Mouse (Mus musculus) heart, postnatal 14 days (tissue): ENCODE data around the gene Cfap45. TPM values are rescaled to one million over a fixed set of nuclear protein-coding genes. Genes with fewer than 3 reads are reported as not detected.
A peak's percentile ranks its signal among the peaks of the same experiment; 100 is the strongest.

Experiments used
- DNase-seq, 2 experiments: peaks; one replicate each; pipeline ENCODE4 v3.0.0; 2021 to 2022
- intact Hi-C: fragments of 180-260 bp; cut with DNase I; formaldehyde crosslinking; loops from one replicate; pipeline ENCODE4 v1.15.1; 2025
- total RNA-seq, 2 experiments: library from RNA; stranded (reverse); gene quantifications; 2 replicates each; pipeline ENCODE4 v1.2.3; 2021

Cfap45 gene
- total RNA-seq, 2 experiments from 2014 or later, result 0.63 to 2.0 TPM

- intact Hi-C loops, result no loop called here
Measured at GRCm38 (mm10) chr1:172513525-172514212, 6.9 kb upstream of the Cfap45 start.

DNA sequence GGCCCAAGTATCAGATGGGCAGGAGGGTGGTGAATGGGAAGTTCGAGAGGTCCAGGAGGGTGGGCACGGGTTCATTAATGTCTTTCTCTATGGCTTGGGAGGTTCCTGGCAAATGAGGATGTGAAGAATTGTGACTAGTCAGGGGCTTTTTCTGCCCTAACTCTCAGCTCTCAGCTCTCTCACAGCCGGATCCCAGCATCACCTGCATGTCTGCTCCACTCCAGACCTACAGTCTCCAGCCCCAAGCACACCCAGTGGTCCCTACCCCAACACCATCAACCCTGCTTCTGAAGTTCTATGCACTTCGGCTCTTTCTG lies 6.4 kb upstream of the Cfap45 start:
- no peak for DNase-seq
- intact Hi-C loops, result no loop called here

More at GRCm38 (mm10) chr1:172513525-172514212, 6.9 kb upstream of the Cfap45 start:
- peak; percentile 72 to 75 for DNase-seq

DNA sequence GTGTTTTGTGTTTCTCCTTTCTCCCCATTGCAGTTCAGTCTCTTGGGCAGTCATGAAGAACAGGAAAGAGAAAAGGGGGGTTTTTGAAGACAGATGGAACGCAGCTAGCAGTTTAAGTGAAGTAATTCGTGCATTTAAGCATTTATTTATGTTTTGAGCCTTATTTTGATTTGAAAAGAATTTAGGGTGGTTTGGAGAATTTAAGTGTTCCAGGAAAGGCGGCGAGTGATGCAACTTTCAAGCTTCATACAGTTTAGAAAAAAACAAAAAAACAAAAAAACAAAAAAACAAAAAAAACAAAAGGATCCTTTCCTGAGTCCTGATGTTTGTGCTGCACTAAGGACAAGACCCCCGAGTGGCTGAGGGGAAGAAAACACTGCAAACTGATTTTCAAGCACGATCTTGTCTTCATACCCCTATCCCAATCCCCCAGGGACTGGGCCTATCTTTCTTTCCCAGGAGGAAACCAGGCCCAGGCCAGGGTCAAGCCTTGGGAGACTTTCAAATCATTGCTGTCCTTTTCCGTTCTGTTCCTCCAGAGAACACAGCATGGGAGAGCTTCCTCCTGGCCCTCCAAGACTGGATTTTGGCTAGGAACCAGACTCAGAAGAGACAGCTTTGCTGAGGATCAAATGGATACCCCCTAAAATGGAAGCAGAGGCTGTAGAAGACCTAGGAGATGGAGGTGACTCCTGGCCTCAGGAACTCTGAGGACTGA lies 5.9 kb upstream of the Cfap45 start:
- DNase-seq, result peak in 1 of 2 experiments; percentile 52
- intact Hi-C loops, result no loop called here

GRCm38 (mm10) chr1:172515396-172515795 lies 5.2 kb upstream of the Cfap45 start:
- no peak for DNase-seq
- intact Hi-C loops, result no loop called here

DNA sequence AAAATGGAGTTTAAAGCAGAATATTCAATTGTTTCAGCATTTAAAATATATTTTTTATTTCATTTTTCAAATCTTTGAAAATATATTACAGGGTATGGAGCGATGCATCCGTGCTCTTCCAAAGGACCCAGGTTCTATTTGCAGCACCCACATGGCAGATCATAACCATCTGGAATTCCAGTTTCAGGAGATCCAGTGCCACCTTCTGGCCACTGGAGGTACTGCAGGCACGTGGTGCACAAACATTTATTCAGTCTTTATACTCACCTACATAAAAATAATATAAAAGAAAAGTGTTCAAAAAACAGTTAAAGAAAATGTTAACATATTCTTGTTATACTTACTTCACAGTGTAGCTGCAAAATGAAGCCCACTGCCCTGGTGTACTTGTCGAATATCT lies 2.6 kb upstream of the Cfap45 start:
- intact Hi-C loops, result no loop called here
- DNase-seq, result no peak

- intact Hi-C loops, result loop anchor here (2.0 kb wide), 1 partner anchor 19 kb away; the partner anchor contains the start of gene Tagln2
Measured at GRCm38 (mm10) chr1:172519644-172520043, 957 bp upstream of the Cfap45 start.

GRCm38 (mm10) chr1:172522524-172522923 lies 1.9 kb downstream of the Cfap45 start:
- no peak for DNase-seq
- intact Hi-C loops, result no loop called here

More at GRCm38 (mm10) chr1:172519644-172520043, 957 bp upstream of the Cfap45 start:
- no peak for DNase-seq

DNA sequence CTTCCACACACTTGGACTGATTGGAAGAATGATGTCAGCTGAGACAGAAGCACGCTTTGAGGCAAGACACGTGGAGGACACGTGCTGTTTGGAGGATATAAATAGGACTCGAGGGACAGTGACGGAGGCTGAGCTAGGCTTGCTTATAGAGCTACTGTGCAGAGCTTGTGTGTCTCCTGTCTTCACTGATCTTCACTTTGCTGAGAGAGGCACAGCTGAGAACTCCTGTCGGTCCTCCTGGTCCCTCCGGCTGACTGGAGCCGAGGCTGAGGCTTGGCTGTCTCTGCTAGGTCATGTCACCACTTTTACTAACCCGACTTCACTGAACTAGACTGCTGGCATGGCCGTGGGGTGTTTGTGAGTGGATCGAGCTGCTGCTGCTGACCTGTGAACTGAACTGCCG lies 3.1 kb downstream of the Cfap45 start:
- DNase-seq, result peak; percentile 35 to 58
- intact Hi-C loops, result no loop called here

DNA sequence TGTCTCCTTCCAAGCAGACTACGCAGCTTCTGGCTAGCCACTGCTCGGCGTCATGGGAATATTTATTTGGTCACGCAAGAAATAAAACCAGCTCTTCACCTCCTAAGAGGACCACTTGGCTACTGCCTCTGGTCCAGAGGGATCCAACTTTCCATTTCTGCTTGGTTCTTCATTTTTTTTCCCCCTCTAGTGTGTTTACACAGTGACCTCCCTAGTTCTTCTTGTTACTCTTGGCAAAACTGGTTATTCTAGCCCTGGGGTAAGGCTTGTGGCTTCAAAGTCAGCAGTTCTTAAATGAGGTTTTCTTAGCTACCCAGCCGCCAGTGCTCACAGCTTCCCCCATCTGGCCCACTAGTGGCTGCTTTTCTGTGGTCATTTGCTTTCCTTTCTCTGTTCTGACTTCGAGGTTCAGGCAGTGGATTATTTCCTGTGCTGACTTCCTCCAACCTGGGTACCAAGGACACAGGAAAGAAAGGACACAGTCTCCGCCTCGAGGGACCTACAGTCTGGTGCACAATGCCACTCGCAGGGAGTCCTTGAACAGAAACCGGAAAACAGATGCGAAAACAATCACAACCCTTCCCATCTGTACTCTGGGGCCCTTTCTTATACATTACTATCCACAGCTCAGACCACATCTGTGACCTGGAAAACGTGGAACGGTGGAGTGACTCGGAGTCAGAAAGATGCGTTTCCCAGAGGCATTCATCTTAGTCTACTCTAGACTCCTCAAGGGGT lies 4.6 kb downstream of the Cfap45 start:
- peak; percentile 54 to 55 for DNase-seq
- intact Hi-C loops, result loop anchor here (1.0 to 5.0 kb wide), 2 partner anchors 24 to 33 kb away; no protein-coding TSS in a partner anchor

GRCm38 (mm10) chr1:172525971-172526370 lies 5.4 kb downstream of the Cfap45 start:
- DNase-seq, result peak in 1 of 2 experiments; percentile 32
- intact Hi-C loops, result loop anchor here (1.0 to 5.0 kb wide), 2 partner anchors 25 to 34 kb away; no protein-coding TSS in a partner anchor

- intact Hi-C loops, result loop anchor here (5.0 kb wide), 1 partner anchor 34 kb away; no protein-coding TSS in a partner anchor
- DNase-seq, result peak; percentile 65 to 72
Measured at GRCm38 (mm10) chr1:172526380-172527081, 5.9 kb downstream of the Cfap45 start.

- DNase-seq, result no peak
- intact Hi-C loops, result loop anchor here (5.0 kb wide), 1 partner anchor 35 kb away; no protein-coding TSS in a partner anchor
Measured at GRCm38 (mm10) chr1:172527431-172527830, 6.8 kb downstream of the Cfap45 start.

- peak; percentile 92 to 96 for DNase-seq
- intact Hi-C loops, result loop anchor here (1.0 to 5.0 kb wide), 3 partner anchors 35 to 106 kb away; no protein-coding TSS in a partner anchor
Measured at GRCm38 (mm10) chr1:172528701-172529100, 8.1 kb downstream of the Cfap45 start.

DNA sequence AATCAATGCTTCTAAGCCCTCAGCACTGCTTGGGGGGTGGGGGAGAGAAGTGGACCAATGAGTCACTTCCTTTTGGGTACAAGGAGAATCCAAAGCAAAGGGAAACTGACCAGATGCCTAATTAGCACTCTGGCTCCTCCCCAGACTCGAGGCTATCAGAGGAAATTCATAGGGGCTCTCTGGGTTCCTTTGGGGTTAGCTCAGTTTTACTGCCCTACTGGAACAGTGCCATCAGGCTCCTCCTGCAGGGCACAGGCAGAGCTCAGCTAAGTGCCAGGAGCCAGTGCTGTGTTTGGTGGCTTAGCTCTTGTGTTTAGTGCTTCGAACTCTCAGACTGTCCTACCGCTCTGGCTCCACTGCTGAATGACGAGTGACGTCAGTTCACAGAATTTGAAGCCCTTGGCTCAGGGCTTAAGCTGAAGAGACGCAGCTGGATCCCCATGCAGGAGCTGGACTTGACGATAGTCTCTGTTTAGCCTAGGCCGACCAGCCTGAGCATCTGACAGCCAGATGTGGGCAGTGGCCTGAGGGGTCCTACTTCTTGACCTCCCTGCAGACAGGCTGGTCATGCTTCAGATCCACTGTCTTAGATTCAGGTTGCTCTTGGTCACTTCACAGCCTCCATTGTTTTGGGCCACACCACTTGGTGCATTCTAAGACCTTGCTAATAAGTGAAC lies 10.1 kb downstream of the Cfap45 start:
- intact Hi-C loops, result loop anchor here (1.0 kb wide), 1 partner anchor 82 kb away; no protein-coding TSS in a partner anchor
- DNase-seq, result peak in 1 of 2 experiments; percentile 38

DNA sequence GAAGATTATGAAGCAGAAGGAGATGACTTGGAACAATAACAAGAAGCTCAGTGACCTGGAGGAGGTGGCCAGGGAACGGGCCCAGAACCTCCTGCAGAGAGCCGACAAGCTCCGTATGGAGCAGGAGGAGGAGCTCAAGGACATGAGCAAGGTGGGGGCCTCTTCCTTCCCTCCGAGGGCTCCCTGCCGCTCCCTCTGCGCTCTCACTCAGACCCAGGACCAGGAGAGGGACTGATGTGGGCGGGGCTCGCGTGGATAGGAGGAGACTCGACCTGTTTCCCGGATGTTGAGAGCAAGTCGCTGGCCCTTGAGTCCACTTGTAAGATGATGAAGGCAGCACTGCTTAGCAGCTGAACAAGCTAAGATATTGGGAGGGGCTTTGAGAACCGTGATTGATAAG lies 11.9 kb downstream of the Cfap45 start:
- intact Hi-C loops, result no loop called here
- DNase-seq, result peak; percentile 33 to 51

DNA sequence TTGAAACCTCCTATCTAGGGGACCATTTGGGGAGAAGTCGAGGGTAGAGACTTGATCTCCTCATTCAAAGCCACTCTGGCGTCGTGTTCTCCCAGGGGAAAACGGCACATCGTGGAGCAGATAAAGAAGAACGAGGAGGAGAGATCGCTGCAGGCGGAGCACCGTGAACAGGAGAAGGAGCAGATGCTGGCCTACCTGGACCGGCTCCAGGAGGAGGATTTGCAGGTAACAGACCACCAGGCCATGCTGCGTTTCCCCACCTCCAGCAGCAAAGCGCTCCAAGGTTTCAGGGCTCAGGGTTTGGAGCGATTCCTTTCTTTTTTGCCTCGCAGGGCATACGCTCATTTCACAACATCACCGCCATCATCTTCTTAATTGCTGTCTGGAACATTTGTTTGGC lies 14.5 kb downstream of the Cfap45 start:
- DNase-seq, result no peak
- intact Hi-C loops, result loop anchor here (2.0 kb wide), 1 partner anchor 18 kb away; no protein-coding TSS in a partner anchor

DNA sequence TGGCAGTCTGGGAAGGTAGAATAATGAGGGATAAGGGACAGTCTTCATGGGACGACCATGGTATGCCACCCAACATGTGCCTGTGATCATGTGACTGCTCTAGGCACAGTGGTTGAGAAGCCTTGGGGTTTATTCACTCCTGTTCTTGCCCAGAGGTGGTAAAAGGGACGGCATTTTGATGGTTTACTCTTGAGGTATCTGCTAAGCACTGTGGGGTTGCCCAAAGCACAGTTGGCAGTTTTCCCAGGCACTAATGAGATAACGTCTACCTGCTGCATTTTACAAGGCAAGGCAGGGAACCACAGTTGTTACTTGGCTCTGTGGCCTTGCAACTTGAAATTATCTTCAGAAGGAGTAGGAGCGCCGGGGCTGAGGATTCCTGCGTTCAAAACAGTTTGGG lies 19.2 kb downstream of the Cfap45 start:
- no peak for DNase-seq
- intact Hi-C loops, result no loop called here

DNA sequence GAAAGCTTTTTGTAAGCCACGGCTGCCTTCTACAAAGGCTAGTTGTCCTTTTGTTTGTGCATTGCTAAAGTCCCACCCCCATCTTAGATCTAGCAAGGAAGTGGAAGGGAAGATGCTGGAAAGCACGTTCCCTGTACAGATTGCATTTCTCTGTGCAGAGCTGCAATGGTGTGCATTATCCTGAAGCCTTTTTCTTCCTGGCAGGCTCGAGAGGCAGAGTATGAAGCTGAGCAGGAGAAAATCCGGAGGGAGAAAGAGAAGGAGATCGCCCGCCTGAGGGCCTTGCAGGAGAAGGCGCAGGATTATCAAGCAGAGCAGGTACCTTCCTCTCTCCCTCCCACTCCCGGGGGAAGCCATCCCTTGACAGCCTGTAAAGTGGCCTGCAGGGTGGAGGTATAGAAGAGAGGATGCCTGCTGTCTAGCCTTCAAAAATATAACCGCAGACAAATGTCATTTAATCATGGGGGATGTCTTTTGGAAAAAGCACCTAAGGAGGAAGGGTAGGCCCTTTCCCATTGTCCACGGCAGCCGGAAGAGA lies 19.8 kb downstream of the Cfap45 start:
- no peak for DNase-seq
- intact Hi-C loops, result no loop called here

GRCm38 (mm10) chr1:172546062-172546461 lies 25.5 kb downstream of the Cfap45 start:
- intact Hi-C loops, result no loop called here
- DNase-seq, result no peak
